Mouse (Mus musculus): ENCODE results near the gene Anapc7. TPM values are rescaled to one million over a fixed set of nuclear protein-coding genes. Genes with fewer than 3 reads are reported as not detected.

Gene Anapc7
- polyA plus RNA-seq, 1 experiment from 2014 or later: 44.3 TPM

DNA sequence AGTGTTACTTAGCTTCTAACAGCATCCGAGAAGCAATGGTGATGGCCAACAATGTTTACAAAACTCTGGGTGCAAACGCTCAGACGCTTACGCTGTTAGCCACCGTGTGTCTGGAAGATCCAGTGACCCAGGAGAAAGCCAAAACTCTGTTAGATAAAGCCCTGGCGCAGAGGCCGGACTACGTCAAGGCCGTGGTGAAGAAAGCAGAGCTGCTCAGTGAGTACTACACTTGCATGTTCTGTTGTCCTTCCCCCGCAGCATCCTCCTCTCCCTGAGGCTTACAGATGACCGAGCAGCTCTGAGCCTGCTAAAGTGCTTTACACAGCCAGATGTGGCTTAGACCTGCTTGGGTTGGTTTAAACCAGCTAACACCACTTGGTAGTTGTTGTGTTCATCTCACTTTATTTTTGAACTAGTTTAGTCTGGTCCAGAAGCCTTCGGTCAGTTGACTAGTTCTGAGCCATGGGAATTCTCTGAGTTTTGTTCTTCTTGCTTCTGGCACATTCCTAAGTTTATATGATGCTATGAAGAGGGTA, 18.7 kb downstream of the Anapc7 start:
- H3K9ac ChIP-seq (ENCODE audit: low read depth, low read length): no peak overlapping the region
- no peaks in the 10 kb centered on the region for H3K27me3 ChIP-seq (ENCODE audit: control insufficient read depth, insufficient read depth, low read depth, low read length)
- H3K9me3 ChIP-seq (replicated peaks; ENCODE audit: control insufficient read depth, low read length, poor library complexity, severe bottlenecking): no peaks in the 10 kb centered on the region
- peaks cover 64% of the 10 kb centered on the region for H3K36me3 ChIP-seq (ENCODE audit: control insufficient read depth, insufficient read depth, low read length)
- H3K4me3 ChIP-seq (ENCODE audit: low read depth, low read length): no peak overlapping the region
- 94% methylated on average over 12 of the region's 12 CpGs for WGBS
- H3K27ac ChIP-seq (ENCODE audit: low read length): no peak overlapping the region
- no peaks in the 10 kb centered on the region for H3K4me1 ChIP-seq (ENCODE audit: control insufficient read depth, insufficient read depth, low read length)
- no peak for ATAC-seq
- H3K4me2 ChIP-seq (ENCODE audit: low read length): no peak overlapping the region

- Histone ChIP-seq H3K9me3 (replicated peaks; ENCODE audit: control insufficient read depth, low read length, poor library complexity, severe bottlenecking) (no peaks in the 10 kb centered on the region), H3K27ac (ENCODE audit: low read length) (no peak overlapping the region), H3K4me2 (ENCODE audit: low read length) (no peak overlapping the region), H3K9ac (ENCODE audit: low read depth, low read length) (no peak overlapping the region), H3K27me3 (ENCODE audit: control insufficient read depth, insufficient read depth, low read depth, low read length) (no peaks in the 10 kb centered on the region), H3K4me1 (ENCODE audit: control insufficient read depth, insufficient read depth, low read length) (no peaks in the 10 kb centered on the region), H3K36me3 (ENCODE audit: control insufficient read depth, insufficient read depth, low read length) (peaks cover 48% of the 10 kb centered on the region), H3K4me3 (ENCODE audit: low read depth, low read length) (no peak overlapping the region)
- 92% methylated on average over 10 of the region's 10 CpGs for WGBS
- ATAC-seq: no peak
Observed at GRCm38 (mm10) chr5:122444492-122444891, 23.0 kb downstream of the Anapc7 start.

DNA sequence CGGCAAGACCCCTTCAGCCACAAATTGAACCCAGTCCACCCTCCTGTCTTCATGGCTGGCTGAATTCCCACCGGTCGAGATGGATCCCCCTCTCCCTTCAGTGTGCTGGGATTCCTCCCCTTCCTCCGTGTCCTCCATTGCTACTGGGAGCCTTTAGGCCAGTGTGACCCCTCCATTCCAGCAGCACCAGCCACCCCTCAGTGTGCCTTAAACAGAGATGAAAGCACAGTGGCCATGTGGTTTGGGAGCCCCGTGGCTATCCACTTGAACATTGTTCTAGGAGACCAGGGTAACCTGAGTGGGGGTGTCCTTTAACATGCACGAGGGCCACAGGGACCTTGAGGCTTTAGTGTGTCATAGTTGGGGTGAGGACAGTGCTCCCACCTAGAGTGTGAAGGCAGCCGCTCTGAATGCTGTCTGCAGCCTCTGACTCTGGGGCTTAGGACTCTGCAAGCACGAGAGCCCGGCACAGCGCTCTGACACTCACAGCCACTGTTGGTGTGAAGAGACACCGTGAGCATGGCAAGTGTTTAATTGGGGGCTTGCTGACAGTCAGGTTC, 23.6 kb downstream of the Anapc7 start:
- H3K36me3 ChIP-seq (ENCODE audit: control insufficient read depth, insufficient read depth, low read length): peaks cover 43% of the 10 kb centered on the region

GRCm38 (mm10) chr5:122447857-122448256, 26.4 kb downstream of the Anapc7 start:
- Histone ChIP-seq H3K4me3 (ENCODE audit: low read depth, low read length) (no peak overlapping the region), H3K27me3 (ENCODE audit: control insufficient read depth, insufficient read depth, low read depth, low read length) (no peaks in the 10 kb centered on the region), H3K9me3 (replicated peaks; ENCODE audit: control insufficient read depth, low read length, poor library complexity, severe bottlenecking) (no peaks in the 10 kb centered on the region), H3K4me2 (ENCODE audit: low read length) (no peak overlapping the region), H3K27ac (ENCODE audit: low read length) (0 out of 2 replicates have a peak overlapping the region, but pooled peaks have one; percentile 11), H3K36me3 (ENCODE audit: control insufficient read depth, insufficient read depth, low read length) (peaks cover 23% of the 10 kb centered on the region), H3K4me1 (ENCODE audit: control insufficient read depth, insufficient read depth, low read length) (no peaks in the 10 kb centered on the region), H3K9ac (ENCODE audit: low read depth, low read length) (no peak overlapping the region)
- no peak for ATAC-seq
- WGBS: 80% methylated on average over 8 of the region's 8 CpGs

More for the DNA sequence above, 23.6 kb downstream of the Anapc7 start:
- H3K9ac ChIP-seq (ENCODE audit: low read depth, low read length): no peak overlapping the region
- no peaks in the 10 kb centered on the region for H3K9me3 ChIP-seq (replicated peaks; ENCODE audit: control insufficient read depth, low read length, poor library complexity, severe bottlenecking)
- H3K27me3 ChIP-seq (ENCODE audit: control insufficient read depth, insufficient read depth, low read depth, low read length): no peaks in the 10 kb centered on the region
- ATAC-seq: no peak
- no peak overlapping the region for H3K27ac ChIP-seq (ENCODE audit: low read length)
- H3K4me1 ChIP-seq (ENCODE audit: control insufficient read depth, insufficient read depth, low read length): no peaks in the 10 kb centered on the region
- 93% methylated on average over 11 of the region's 11 CpGs for WGBS
- no peak overlapping the region for H3K4me3 ChIP-seq (ENCODE audit: low read depth, low read length)
- no peak overlapping the region for H3K4me2 ChIP-seq (ENCODE audit: low read length)

DNA sequence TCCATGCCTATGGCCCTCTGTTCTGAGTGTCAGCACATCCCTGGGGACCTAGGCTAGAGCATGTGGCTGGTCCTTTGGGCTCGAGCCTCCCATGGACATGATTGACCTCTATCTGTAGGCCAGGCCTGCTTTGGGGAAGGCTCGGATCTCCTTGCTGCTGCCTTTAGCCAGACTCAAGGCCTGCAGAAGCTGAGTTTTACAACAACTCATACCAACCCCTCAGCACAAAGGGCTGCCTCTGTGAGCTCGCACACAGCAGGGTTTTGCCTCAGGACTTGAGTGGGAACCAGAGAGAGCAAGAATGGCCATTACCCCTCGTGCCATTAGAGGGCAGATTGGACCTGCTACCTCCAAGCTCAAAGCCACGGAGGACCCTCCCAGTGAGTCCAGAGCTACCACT, 27.4 kb downstream of the Anapc7 start:
- Histone ChIP-seq H3K9ac (ENCODE audit: low read depth, low read length) (no peak overlapping the region), H3K4me2 (ENCODE audit: low read length) (no peak overlapping the region), H3K27me3 (ENCODE audit: control insufficient read depth, insufficient read depth, low read depth, low read length) (no peaks in the 10 kb centered on the region), H3K27ac (ENCODE audit: low read length) (no peak overlapping the region), H3K4me1 (ENCODE audit: control insufficient read depth, insufficient read depth, low read length) (no peaks in the 10 kb centered on the region), H3K9me3 (replicated peaks; ENCODE audit: control insufficient read depth, low read length, poor library complexity, severe bottlenecking) (no peaks in the 10 kb centered on the region), H3K4me3 (ENCODE audit: low read depth, low read length) (no peak overlapping the region), H3K36me3 (ENCODE audit: control insufficient read depth, insufficient read depth, low read length) (peaks cover 25% of the 10 kb centered on the region)
- no peak for ATAC-seq
- WGBS: 80% methylated on average over 5 of the region's 5 CpGs

- ATAC-seq: no peak
- no peak overlapping the region for H3K4me2 ChIP-seq (ENCODE audit: low read length)
- no peaks in the 10 kb centered on the region for H3K4me1 ChIP-seq (ENCODE audit: control insufficient read depth, insufficient read depth, low read length)
- no peak overlapping the region for H3K27ac ChIP-seq (ENCODE audit: low read length)
- peaks cover 27% of the 10 kb centered on the region for H3K36me3 ChIP-seq (ENCODE audit: control insufficient read depth, insufficient read depth, low read length)
- 38% methylated on average over 7 of the region's 7 CpGs for WGBS
- no peak overlapping the region for H3K9ac ChIP-seq (ENCODE audit: low read depth, low read length)
- no peak overlapping the region for H3K4me3 ChIP-seq (ENCODE audit: low read depth, low read length)
- no peaks in the 10 kb centered on the region for H3K9me3 ChIP-seq (replicated peaks; ENCODE audit: control insufficient read depth, low read length, poor library complexity, severe bottlenecking)
- H3K27me3 ChIP-seq (ENCODE audit: control insufficient read depth, insufficient read depth, low read depth, low read length): no peaks in the 10 kb centered on the region
Observed at GRCm38 (mm10) chr5:122449946-122450345, 28.5 kb downstream of the Anapc7 start.

DNA sequence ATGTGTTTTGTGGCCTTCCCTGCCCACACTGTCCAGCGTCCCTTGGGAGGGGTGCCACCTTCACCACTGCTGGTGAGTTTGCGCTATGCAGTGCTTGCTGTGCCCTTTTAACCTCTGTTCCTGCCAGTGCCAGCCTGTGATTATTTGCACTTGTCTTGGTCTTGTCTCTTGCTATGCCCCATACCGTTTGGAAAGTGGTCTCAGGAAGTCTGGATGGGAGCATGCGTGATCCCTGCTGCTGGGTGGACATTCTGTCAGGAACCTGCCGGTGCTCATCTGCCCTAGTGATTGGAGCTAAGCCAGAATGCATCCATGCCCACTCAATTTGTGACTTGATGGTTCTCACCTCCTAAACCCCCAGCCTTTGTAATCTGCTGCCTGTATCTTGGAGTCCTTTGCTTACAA, 29.4 kb downstream of the Anapc7 start:
- no peaks in the 10 kb centered on the region for H3K4me1 ChIP-seq (ENCODE audit: control insufficient read depth, insufficient read depth, low read length)
- H3K27me3 ChIP-seq (ENCODE audit: control insufficient read depth, insufficient read depth, low read depth, low read length): no peaks in the 10 kb centered on the region
- peaks cover 33% of the 10 kb centered on the region for H3K36me3 ChIP-seq (ENCODE audit: control insufficient read depth, insufficient read depth, low read length)
- H3K27ac ChIP-seq (ENCODE audit: low read length): no peak overlapping the region
- no peak overlapping the region for H3K4me2 ChIP-seq (ENCODE audit: low read length)
- ATAC-seq: no peak
- no peak overlapping the region for H3K4me3 ChIP-seq (ENCODE audit: low read depth, low read length)
- H3K9ac ChIP-seq (ENCODE audit: low read depth, low read length): no peak overlapping the region
- H3K9me3 ChIP-seq (replicated peaks; ENCODE audit: control insufficient read depth, low read length, poor library complexity, severe bottlenecking): no peaks in the 10 kb centered on the region
- WGBS: 73% methylated on average over 5 of the region's 5 CpGs

DNA sequence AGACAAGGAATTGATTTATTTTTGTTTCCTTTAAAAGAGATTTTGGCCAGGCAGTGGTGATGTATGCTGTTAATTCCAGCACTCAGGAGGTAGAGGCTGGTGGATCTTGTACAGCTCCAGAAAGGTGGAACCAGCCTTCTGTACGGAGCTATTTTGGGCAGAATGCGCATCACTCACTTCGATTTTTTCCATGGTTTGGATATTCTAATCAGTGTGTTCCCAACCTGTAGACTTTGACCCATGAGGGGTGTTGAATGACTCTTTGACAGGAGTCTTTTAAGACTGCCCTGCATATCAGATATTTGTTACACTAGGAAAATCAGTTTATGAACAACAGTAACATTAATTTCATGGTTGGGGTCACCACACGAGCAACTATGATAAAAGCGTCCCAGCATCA, 29.8 kb downstream of the Anapc7 start:
- Histone ChIP-seq H3K36me3 (ENCODE audit: control insufficient read depth, insufficient read depth, low read length) (peaks cover 33% of the 10 kb centered on the region), H3K9me3 (replicated peaks; ENCODE audit: control insufficient read depth, low read length, poor library complexity, severe bottlenecking) (no peaks in the 10 kb centered on the region), H3K4me2 (ENCODE audit: low read length) (no peak overlapping the region), H3K27me3 (ENCODE audit: control insufficient read depth, insufficient read depth, low read depth, low read length) (no peaks in the 10 kb centered on the region), H3K9ac (ENCODE audit: low read depth, low read length) (no peak overlapping the region), H3K4me3 (ENCODE audit: low read depth, low read length) (no peak overlapping the region), H3K4me1 (ENCODE audit: control insufficient read depth, insufficient read depth, low read length) (no peaks in the 10 kb centered on the region), H3K27ac (ENCODE audit: low read length) (no peak overlapping the region)
- ATAC-seq: no peak
- WGBS: 92% methylated on average over 5 of the region's 5 CpGs

- 83% methylated on average over 7 of the region's 7 CpGs for whole genome bisulfite sequencing
- no peak overlapping the region for H3K4me3 ChIP-seq (ENCODE audit: low read depth, low read length)
- no peak for ATAC-seq
- no peaks in the 10 kb centered on the region for H3K9me3 ChIP-seq (replicated peaks; ENCODE audit: control insufficient read depth, low read length, poor library complexity, severe bottlenecking)
- no peaks in the 10 kb centered on the region for H3K27me3 ChIP-seq (ENCODE audit: control insufficient read depth, insufficient read depth, low read depth, low read length)
- H3K36me3 ChIP-seq (ENCODE audit: control insufficient read depth, insufficient read depth, low read length): peaks cover 33% of the 10 kb centered on the region
- no peaks in the 10 kb centered on the region for H3K4me1 ChIP-seq (ENCODE audit: control insufficient read depth, insufficient read depth, low read length)
- no peak overlapping the region for H3K27ac ChIP-seq (ENCODE audit: low read length)
- H3K9ac ChIP-seq (ENCODE audit: low read depth, low read length): no peak overlapping the region
- H3K4me2 ChIP-seq (ENCODE audit: low read length): no peak overlapping the region
Observed at GRCm38 (mm10) chr5:122452194-122452593, 30.7 kb downstream of the Anapc7 start.

All from midbrain, embryonic 16.5 days (tissue).